Mouse (Mus musculus) T-cell, adult 66 days (primary cell): ENCODE results near the gene Catsperg2. TPM values are rescaled to one million over a fixed set of nuclear protein-coding genes. Genes with fewer than 3 reads are reported as not detected.

ENCODE experiments used
- total RNA-seq, 2 experiments: library from RNA; stranded (reverse); gene quantifications; 3 replicates in 1 of 2; 4 replicates in 1 of 2; pipeline ENCODE4 v1.2.4; 2023

Catsperg2 gene
- total RNA-seq = not detected

DNA sequence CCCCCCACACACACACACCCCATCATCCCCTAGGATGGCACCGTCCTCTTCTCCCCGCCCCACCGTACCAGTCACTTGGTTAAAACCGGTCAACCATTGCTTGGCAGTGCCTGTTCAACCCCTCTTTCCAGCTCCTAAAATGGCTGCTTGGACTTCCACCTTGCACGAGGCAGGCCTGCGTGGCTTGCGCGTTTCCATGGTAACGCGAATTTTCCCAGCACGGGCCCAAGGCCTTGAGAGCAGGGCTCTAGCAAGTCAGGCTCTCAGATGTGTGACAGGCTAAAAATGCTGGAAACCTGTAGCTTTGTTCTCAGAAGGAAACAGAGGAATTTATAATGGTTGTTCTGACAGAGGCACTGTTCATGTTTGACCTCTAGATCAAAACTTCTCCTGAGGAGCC, at the start of gene Catsperg2:
Catsperg2 (minus strand) TSS at position 173 of the 400 bp plus-strand sequence.

DNA sequence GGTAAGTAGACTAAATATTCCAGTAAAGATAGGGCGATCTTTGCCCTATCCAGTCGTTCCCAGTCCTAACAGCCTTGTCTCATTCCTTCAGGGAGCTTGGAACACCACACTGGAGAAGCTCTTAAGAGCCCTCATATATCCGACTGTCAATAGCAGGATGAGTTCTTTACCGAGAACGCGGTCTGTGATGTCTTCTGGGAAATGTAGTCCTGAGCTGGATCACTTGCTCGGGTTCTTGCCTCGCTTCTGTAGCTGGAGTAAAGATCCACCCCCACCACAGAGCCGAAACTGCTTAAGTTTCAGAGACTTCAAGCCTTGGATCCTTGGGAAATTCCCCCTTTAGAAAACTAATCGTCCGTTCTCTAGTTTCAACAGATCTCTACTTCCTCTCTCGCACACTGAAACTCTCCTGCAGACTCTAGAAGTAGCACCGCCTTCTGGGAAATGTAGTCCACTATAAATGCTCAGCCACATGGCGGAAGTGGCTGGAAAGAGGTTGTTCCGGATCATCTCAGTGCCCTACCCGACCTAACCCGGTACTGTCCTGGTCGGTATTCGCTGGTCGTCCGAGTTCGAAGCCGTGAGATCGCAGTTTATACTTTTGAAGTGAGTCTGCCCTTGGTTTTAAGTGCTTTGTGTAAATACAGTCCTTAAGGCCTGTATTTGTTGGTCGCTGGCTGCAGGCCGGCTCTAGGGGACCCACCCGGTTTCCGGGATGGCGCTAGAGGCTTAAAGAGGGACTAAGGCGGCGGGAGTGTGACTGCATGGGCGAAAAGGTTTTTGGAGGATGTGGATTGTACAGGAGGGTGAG, 41.5 kb upstream of the Catsperg2 start, which contains the start of gene Zfp84:
Zfp84 (plus strand) TSS at position 463 of the 811 bp plus-strand sequence.

Other genes with a start within 250 kb of the Catsperg2 start
- 10 to 100 TPM; 52.3 to 58.8 TPM for gene Sipa1l3, start 208.4 kb downstream of the Catsperg2 start, total RNA-seq
- gene Zfp84, start 41.5 kb upstream of the Catsperg2 start, total RNA-seq = 10 to 100 TPM; 18.2 to 21.5 TPM
- 1 to 10 TPM; 1.2 to 1.5 TPM for gene Zfp30, start 57.0 kb upstream of the Catsperg2 start, total RNA-seq
- 10 to 100 TPM; 13.3 to 13.8 TPM for gene Zfp790, start 89.1 kb upstream of the Catsperg2 start, total RNA-seq
- gene Zfp940, start 126.6 kb upstream of the Catsperg2 start, total RNA-seq = 1 to 10 TPM; 6.9 to 7.2 TPM
- 10 to 100 TPM; 21.1 to 23.9 TPM for gene Zfp420, start 132.9 kb upstream of the Catsperg2 start, total RNA-seq
- 10 to 100 TPM in 1 of 2 experiments, 1 to 10 TPM in 1; 8.1 to 10.1 TPM for gene Zfp27, start 179.5 kb upstream of the Catsperg2 start, total RNA-seq
- 1 to 10 TPM; 3.5 to 4.1 TPM for gene Zfp383, start 181.2 kb upstream of the Catsperg2 start, total RNA-seq
- gene Zfp74, start 227.1 kb upstream of the Catsperg2 start, total RNA-seq = 10 to 100 TPM; 12.8 to 14.0 TPM